Mouse (Mus musculus) spleen, adult 2 months (tissue): Measurements from ENCODE around the gene Sp1. TPM values are rescaled to one million over a fixed set of nuclear protein-coding genes. Genes with fewer than 3 reads are reported as not detected.

Experiments
- DNase-seq, 2 experiments: peaks; one replicate each; pipeline versions ENCODE4 v3.0.0 to v3.0.0-alpha.2; 2012 to 2021; ENCODE audit warnings: low spot score in 2 of 2, low read depth in 1 of 2
- H3K27ac ChIP-seq: fragments of 200-500 bp; 2 replicates; pipeline ENCODE4 v1.5.1; 2012; ENCODE audit warnings: low read length, inconsistent platforms; ENCODE audit not compliant: insufficient read depth
- H3K27me3 ChIP-seq: fragments of 200-500 bp; 2 replicates; pipeline ENCODE4 v1.6.1; 2012; ENCODE audit warnings: mild to moderate bottlenecking, moderate library complexity, low read length, inconsistent platforms; ENCODE audit not compliant: control insufficient read depth, insufficient read depth
- H3K36me3 ChIP-seq: fragments of 200-500 bp; 2 replicates; pipeline ENCODE4 v1.6.1; 2012; ENCODE audit warnings: mild to moderate bottlenecking, low read length, inconsistent platforms; ENCODE audit not compliant: control insufficient read depth, insufficient read depth
- H3K4me1 ChIP-seq: fragments of 200-500 bp; 2 replicates; pipeline ENCODE4 v1.6.1; 2011; ENCODE audit warnings: inconsistent platforms; ENCODE audit not compliant: control insufficient read depth, insufficient read depth, insufficient read length
- H3K4me3 ChIP-seq: fragments of 200-500 bp; 2 replicates; pipeline ENCODE4 v1.5.1; 2011; ENCODE audit warnings: mild to moderate bottlenecking, inconsistent platforms; ENCODE audit not compliant: insufficient read depth, insufficient read length; ENCODE audit errors: extremely low read depth
- CTCF ChIP-seq: fragments of 200-500 bp; IDR thresholded peaks from 2 replicates; pipeline ENCODE4 v1.5.1; 2011; ENCODE audit warnings: mild to moderate bottlenecking, inconsistent platforms; ENCODE audit not compliant: insufficient read depth, insufficient read length, insufficient replicate concordance; ENCODE audit errors: extremely low read depth
- POLR2A ChIP-seq: fragments of 200-500 bp; IDR thresholded peaks from 2 replicates; pipeline ENCODE4 v1.6.1; 2011; ENCODE audit warnings: low read depth, low read length, inconsistent platforms
- WGBS: fragments of 180-500 bp; shearing (Covaris S2); methylation state at CpG from one replicate; pipeline ENCODE4 v1.1.7; 2018; 5-methylcytosine and 5-hydroxymethylcytosine counted together
- polyA plus RNA-seq: library from polyadenylated mRNA; depleted of rRNA; stranded (reverse); fragments of >200 nt; gene quantifications from 2 replicates; pipeline ENCODE4 v1.2.3, GENCODE M21; 2012

The Sp1 gene
- polyA plus RNA-seq, 1 experiment, result 22.7 TPM

- Histone ChIP-seq H3K27me3 (no peaks in the 10 kb centered on the region), H3K4me1 (peaks cover 10% of the 10 kb centered on the region), H3K4me3 (peak overlapping the region; percentile 10; the same call in 1 of the 2 replicates), H3K36me3 (peaks cover 11% of the 10 kb centered on the region), H3K27ac (0 out of 2 replicates have a peak overlapping the region, but pooled peaks have one; percentile 9)
- TF ChIP-seq CTCF (no peak), POLR2A (no peak)
- WGBS, result 53% methylated on average over 12 of the region's 12 CpGs
- no peak for DNase-seq
These were observed 54.5 kb downstream of the Sp1 start for GRCm38 (mm10) chr15:102460409-102460808.

- 16% methylated on average over 4 of the region's 4 CpGs for WGBS
- H3K27me3 ChIP-seq, result no peaks in the 10 kb centered on the region
- peaks cover 10% of the 10 kb centered on the region for H3K4me1 ChIP-seq
- no peak overlapping the region for H3K27ac ChIP-seq
- TF ChIP-seq CTCF (no peak), POLR2A (no peak)
- no peak for DNase-seq
- H3K4me3 ChIP-seq, result no peak overlapping the region
- peaks cover 11% of the 10 kb centered on the region for H3K36me3 ChIP-seq
These were observed 55.0 kb downstream of the Sp1 start for GRCm38 (mm10) chr15:102460971-102461370.

- no peak for TF ChIP-seq POLR2A
- no peak for TF ChIP-seq CTCF
- peaks cover 11% of the 10 kb centered on the region for H3K36me3 ChIP-seq
- no peak for DNase-seq
- no peak overlapping the region for H3K4me3 ChIP-seq
- peaks cover 10% of the 10 kb centered on the region for H3K4me1 ChIP-seq
- WGBS, result 73% methylated on average over 9 of the region's 9 CpGs
- no peaks in the 10 kb centered on the region for H3K27me3 ChIP-seq
- no peak overlapping the region for H3K27ac ChIP-seq
These were observed 55.6 kb downstream of the Sp1 start for GRCm38 (mm10) chr15:102461430-102462075.

- H3K4me3 ChIP-seq, result no peak overlapping the region
- TF ChIP-seq POLR2A (no peak), CTCF (no peak)
- H3K27me3 ChIP-seq, result no peaks in the 10 kb centered on the region
- DNase-seq, result peak in 1 of 2 experiments; percentile 22
- H3K27ac ChIP-seq, result no peak overlapping the region
- H3K4me1 ChIP-seq, result peaks cover 6% of the 10 kb centered on the region; the same call in 1 of the 2 replicates
- peaks cover 11% of the 10 kb centered on the region for H3K36me3 ChIP-seq
These were observed 57.7 kb downstream of the Sp1 start for GRCm38 (mm10) chr15:102463666-102464065.

- Histone ChIP-seq H3K27ac (no peak overlapping the region), H3K27me3 (no peaks in the 10 kb centered on the region), H3K4me1 (peaks cover 3% of the 10 kb centered on the region; the same call in 1 of the 2 replicates), H3K4me3 (no peak overlapping the region), H3K36me3 (peaks cover 5% of the 10 kb centered on the region)
- TF ChIP-seq POLR2A (no peak), CTCF (no peak)
- DNase-seq, result no peak
- WGBS, result 96% methylated on average over 9 of the region's 9 CpGs
These were observed 62.9 kb downstream of the Sp1 start for GRCm38 (mm10) chr15:102468675-102469370.

GRCm38 (mm10) chr15:102470183-102470604, 64.3 kb downstream of the Sp1 start, which contains the start of gene Pcbp2:
Gene Pcbp2, plus strand, starts transcription at chr15:102470539.
- DNase-seq, result peak; percentile 94 to 96
- TF ChIP-seq CTCF (peak; percentile 79), POLR2A (peak; percentile 47)
- Histone ChIP-seq H3K4me1 (peaks cover 3% of the 10 kb centered on the region; the same call in 1 of the 2 replicates), H3K4me3 (peak within 1 kb of the TSS; percentile 84), H3K27me3 (no peaks in the 10 kb centered on the region), H3K36me3 (peaks cover 9% of the 10 kb centered on the region), H3K27ac (peak within 1 kb of the TSS; percentile 91)
- WGBS, result under 1% methylated on average over 31 of the region's 40 CpGs
